Mouse (Mus musculus) neural tube, embryonic 15.5 days (tissue): ENCODE data around the gene Sin3b. TPM values are rescaled to one million over a fixed set of nuclear protein-coding genes. Genes with fewer than 3 reads are reported as not detected.

ENCODE experiments used
- ATAC-seq: fragments of 200-750 bp; cut with Nextera tagmentation; 2 replicates; pipeline ENCODE4 v1.8.0; 2017; ENCODE audit warnings: mild to moderate bottlenecking, moderate TSS enrichment, moderate library complexity; ENCODE audit not compliant: low FRiP score
- H3K27ac ChIP-seq: fragments of 300-500 bp; sonication (generic); replicated peaks from 2 replicates; pipeline ENCODE4 v1.5.1; 2015; ENCODE audit warnings: mild to moderate bottlenecking, inconsistent platforms
- H3K27me3 ChIP-seq: fragments of 300-500 bp; sonication (generic); replicated peaks from 2 replicates; pipeline ENCODE4 v1.6.1; 2015; ENCODE audit warnings: inconsistent platforms
- H3K36me3 ChIP-seq: fragments of 300-500 bp; sonication (generic); 2 replicates; pipeline ENCODE4 v1.6.1; 2015; ENCODE audit warnings: inconsistent platforms
- H3K4me1 ChIP-seq: fragments of 300-500 bp; sonication (generic); 2 replicates; pipeline ENCODE4 v1.6.1; 2015; ENCODE audit warnings: inconsistent platforms
- H3K4me2 ChIP-seq: fragments of 300-500 bp; sonication (generic); 2 replicates; pipeline ENCODE4 v1.6.1; 2015; ENCODE audit warnings: inconsistent platforms, mild to moderate bottlenecking, moderate library complexity
- H3K4me3 ChIP-seq: fragments of 300-500 bp; sonication (generic); replicated peaks from 2 replicates; pipeline ENCODE4 v1.5.1; 2015; ENCODE audit warnings: mild to moderate bottlenecking, inconsistent platforms
- H3K9ac ChIP-seq: fragments of 300-500 bp; sonication (generic); replicated peaks from 2 replicates; pipeline ENCODE4 v1.6.1; 2015; ENCODE audit warnings: mild to moderate bottlenecking, inconsistent platforms
- H3K9me3 ChIP-seq: fragments of 300-500 bp; sonication (generic); replicated peaks from 2 replicates; pipeline ENCODE4 v1.6.1; 2016; ENCODE audit warnings: inconsistent platforms
- WGBS: fragments of 180-500 bp; shearing (Covaris S2); methylation state at CpG from one replicate; pipeline ENCODE4 v1.1.7; 2015; ENCODE audit warnings: mixed read lengths; 5-methylcytosine and 5-hydroxymethylcytosine counted together
- polyA plus RNA-seq: library from polyadenylated mRNA; unstranded; fragments of >200 nt; fragmentation: Nextera tagmentation; extraction: Ambion mirVana; gene quantifications from 2 replicates; pipeline ENCODE4 v1.2.1, GENCODE M21; 2015

The Sin3b gene
- polyA plus RNA-seq, 1 experiment from 2014 or later = 152 TPM

DNA sequence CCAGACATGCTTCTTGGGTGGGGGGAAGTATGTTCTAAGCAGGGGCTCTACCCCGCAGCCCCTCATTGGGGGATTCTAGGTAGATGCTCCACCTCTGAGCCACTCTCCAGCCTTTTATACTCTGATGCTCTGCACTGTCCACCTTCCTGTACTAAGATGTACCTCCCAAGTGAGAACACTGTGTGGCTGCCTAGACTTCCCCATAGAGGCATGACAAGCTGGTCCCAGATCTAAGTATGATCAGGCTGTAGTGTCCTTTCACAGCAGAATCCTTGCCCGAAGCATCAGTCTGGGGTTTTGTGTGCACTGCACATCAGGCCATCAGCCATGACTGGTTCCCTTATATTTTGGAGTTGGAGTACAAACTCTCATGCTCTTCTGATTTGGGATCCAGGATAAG, 32.9 kb downstream of the Sin3b start:
- 96% methylated on average over 2 of the region's 2 CpGs for WGBS
- H3K9ac ChIP-seq = no peak overlapping the region
- H3K4me1 ChIP-seq = no peaks in the 10 kb centered on the region
- no peak overlapping the region for H3K4me3 ChIP-seq
- H3K4me2 ChIP-seq = no peak overlapping the region
- H3K36me3 ChIP-seq = peaks cover 80% of the 10 kb centered on the region
- no peaks in the 10 kb centered on the region for H3K27me3 ChIP-seq
- H3K9me3 ChIP-seq = no peaks in the 10 kb centered on the region
- H3K27ac ChIP-seq = no peak overlapping the region
- no peak for ATAC-seq

DNA sequence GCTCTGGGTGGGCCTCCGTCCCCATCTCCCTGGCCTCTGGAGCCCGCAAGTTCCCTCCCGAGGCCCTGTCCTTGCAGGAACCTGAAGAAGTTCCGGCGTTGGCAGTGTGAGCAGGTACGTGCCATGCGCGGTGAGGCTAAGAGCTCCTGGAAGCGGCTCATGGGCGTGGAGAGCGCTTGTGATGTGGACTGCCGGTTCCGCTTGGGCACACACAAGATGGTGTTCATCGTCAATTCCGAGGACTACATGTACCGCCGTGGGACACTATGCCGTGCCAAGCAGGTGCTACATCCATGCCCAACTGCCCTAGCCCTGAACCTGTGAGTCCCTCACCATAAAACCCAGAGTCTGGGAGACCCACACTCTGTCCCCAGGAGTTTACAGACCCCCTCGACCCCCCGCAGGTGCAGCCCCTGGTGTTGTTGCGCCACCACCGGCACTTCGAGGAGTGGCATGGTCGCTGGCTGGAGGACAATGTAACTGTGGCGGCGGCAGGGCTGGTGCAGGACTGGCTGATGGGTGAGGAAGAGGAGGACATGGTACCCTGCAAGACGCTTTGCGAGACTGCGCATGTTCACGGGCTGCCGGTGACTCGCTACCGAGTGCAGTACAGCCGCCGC, 33.8 kb downstream of the Sin3b start:
- Histone ChIP-seq H3K4me1 (no peaks in the 10 kb centered on the region), H3K36me3 (peaks cover 72% of the 10 kb centered on the region), H3K4me3 (no peak overlapping the region), H3K27ac (no peak overlapping the region), H3K4me2 (no peak overlapping the region), H3K9me3 (no peaks in the 10 kb centered on the region), H3K9ac (no peak overlapping the region), H3K27me3 (no peaks in the 10 kb centered on the region)
- WGBS = 98% methylated on average over 35 of the region's 35 CpGs
- no peak for ATAC-seq

DNA sequence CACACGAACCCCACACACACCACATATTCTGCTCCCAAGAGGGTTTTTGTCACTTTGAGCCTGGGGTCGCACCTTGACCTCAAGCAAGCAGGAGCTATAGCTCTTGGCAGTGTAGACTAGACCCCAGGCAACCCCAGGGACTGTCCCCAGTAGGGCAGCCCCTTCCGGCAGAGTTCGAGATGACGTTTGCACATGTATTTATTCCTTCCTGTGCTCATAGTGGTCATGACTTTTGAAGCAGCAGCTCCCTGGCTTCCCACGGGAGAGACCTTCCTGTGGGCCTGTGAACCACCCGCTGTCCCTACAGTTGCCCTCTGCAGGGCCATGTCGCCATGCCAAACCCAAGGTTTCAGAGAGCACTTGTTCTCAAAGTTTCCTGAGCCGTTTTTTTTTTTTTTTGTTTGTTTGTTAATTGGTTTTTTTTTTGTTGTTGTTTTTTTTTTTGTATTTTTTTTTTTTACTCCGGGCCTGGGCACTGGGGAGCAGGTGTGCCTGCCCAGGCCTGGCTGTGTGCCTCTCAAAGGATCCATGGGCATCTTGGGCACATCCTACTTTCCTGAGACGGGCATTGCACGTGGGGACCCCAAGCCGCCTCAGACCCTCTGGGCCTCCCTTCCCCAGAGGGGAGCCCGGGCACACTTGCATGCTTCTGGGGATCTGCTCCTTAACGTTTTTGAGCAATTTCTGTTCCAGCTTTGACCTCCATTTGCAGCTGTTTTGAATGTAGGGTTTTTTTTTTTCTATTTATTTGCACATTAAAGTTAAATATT, 34.5 kb downstream of the Sin3b start:
- Histone ChIP-seq H3K9me3 (no peaks in the 10 kb centered on the region), H3K4me3 (no peak overlapping the region), H3K9ac (no peak overlapping the region), H3K4me2 (no peak overlapping the region), H3K27me3 (no peaks in the 10 kb centered on the region), H3K36me3 (peaks cover 65% of the 10 kb centered on the region), H3K4me1 (no peaks in the 10 kb centered on the region), H3K27ac (no peak overlapping the region)
- no peak for ATAC-seq
- WGBS = 92% methylated on average over 15 of the region's 15 CpGs

DNA sequence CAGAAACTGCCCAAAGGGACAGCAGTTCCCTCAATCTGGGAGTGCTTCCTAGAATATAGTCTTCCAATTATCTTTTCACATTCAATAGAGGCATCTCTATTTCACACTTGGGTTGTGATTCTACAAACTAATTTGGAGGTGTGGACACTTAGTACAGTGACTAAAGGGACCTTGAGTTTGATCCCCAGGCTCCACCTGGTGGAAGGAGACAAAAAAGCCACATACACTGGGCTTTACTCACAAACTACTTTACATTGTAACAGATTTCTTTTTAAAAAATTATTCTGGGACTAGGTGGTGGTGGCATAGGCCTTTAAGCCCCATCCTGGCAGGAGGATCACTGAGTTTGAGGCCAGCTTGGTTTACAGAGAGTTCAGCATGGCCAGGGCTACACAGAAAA, 35.2 kb downstream of the Sin3b start:
- Histone ChIP-seq H3K36me3 (peaks cover 58% of the 10 kb centered on the region), H3K4me2 (no peak overlapping the region), H3K4me3 (no peak overlapping the region), H3K27ac (no peak overlapping the region), H3K27me3 (no peaks in the 10 kb centered on the region), H3K4me1 (no peaks in the 10 kb centered on the region), H3K9me3 (no peaks in the 10 kb centered on the region), H3K9ac (no peak overlapping the region)
- no peak for ATAC-seq

DNA sequence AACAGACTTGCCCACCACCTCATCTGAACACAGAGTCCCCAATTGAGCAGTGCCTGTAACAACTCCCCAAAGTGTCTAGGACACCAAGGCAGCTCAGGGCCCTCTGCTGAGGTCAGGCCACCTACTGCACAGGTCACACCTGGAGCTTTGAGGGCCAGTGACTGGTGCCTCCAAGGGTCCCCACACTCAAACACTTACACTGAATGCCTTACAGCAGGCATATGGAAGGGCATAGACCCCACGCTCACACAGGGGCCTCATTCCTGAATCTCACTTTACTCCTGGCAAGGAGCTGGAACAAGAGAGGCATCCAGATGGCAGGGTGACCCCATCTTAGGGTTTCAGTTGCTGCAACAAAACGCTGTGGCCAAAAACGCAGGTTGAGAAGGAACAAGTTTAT, 37.1 kb downstream of the Sin3b start:
- WGBS = 96% methylated on average over 3 of the region's 3 CpGs
- H3K9ac ChIP-seq = no peak overlapping the region

DNA sequence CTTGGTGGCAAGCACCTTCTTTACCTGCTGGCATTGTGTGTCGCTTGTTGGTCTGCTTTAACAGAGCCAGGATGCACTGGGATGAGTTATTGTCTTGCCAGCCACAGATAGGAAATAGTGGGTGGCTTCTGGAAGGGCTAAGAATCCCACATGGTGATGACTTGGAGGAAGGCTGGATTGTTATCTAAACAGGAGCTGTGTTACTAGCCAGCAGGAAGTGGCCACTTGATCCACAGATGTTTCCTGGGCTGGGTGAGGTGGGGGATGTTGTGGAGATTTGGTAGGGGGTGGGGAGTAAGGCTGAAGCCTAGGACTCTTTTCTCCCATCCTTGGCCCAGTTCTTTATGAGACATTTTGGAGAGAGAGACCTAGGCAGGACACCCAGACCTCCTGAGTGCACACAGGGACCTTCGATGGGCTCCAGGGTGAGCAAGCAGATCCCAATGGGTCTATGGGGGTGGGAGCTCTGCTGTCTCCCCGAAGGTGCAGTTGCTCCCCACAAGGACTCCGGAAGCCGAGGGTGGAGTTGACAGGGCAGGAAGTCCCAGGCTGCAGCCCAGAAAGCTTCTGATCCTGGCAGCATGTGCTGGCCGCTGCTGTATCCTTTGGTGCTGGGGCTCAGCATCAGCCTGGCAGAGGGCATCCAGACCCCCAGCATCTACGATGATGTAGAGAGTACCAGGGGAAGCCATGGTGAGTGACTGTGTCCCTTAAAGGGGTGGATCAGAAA, 38.4 kb downstream of the Sin3b start, which contains the start of gene F2rl3:
Gene F2rl3 (plus strand): TSS at position 559 of the 730 bp plus-strand sequence.
- Histone ChIP-seq H3K4me2 (no peak within 1 kb of the TSS), H3K4me3 (no peak within 1 kb of the TSS), H3K9ac (no peak within 1 kb of the TSS), H3K4me1 (no peaks in the 10 kb centered on the region), H3K27me3 (no peaks in the 10 kb centered on the region), H3K9me3 (no peaks in the 10 kb centered on the region), H3K27ac (no peak within 1 kb of the TSS), H3K36me3 (peaks cover 31% of the 10 kb centered on the region)
- WGBS = 86% methylated on average over 7 of the region's 7 CpGs
- no peak for ATAC-seq

More for the DNA sequence above, 37.1 kb downstream of the Sin3b start:
- Histone ChIP-seq H3K27me3 (no peaks in the 10 kb centered on the region), H3K4me2 (no peak overlapping the region), H3K9me3 (no peaks in the 10 kb centered on the region), H3K36me3 (peaks cover 44% of the 10 kb centered on the region), H3K4me3 (no peak overlapping the region), H3K27ac (no peak overlapping the region), H3K4me1 (no peaks in the 10 kb centered on the region)
- no peak for ATAC-seq

DNA sequence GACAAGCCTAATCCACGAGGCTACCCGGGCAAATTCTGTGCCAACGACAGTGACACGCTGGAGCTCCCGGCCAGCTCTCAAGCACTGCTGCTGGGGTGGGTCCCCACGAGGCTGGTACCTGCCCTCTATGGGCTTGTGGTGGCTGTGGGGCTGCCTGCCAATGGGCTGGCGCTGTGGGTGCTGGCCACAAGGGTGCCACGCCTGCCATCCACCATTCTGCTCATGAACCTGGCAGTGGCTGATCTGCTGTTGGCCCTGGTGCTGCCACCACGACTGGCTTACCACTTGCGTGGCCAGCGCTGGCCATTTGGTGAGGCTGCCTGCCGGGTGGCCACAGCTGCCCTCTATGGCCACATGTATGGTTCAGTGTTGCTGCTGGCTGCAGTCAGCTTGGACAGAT, 39.2 kb downstream of the Sin3b start:
- Histone ChIP-seq H3K4me3 (no peak overlapping the region), H3K27ac (no peak overlapping the region), H3K9ac (no peak overlapping the region), H3K4me2 (no peak overlapping the region), H3K4me1 (no peaks in the 10 kb centered on the region), H3K9me3 (no peaks in the 10 kb centered on the region), H3K36me3 (peaks cover 23% of the 10 kb centered on the region), H3K27me3 (no peaks in the 10 kb centered on the region)
- no peak for ATAC-seq
- 88% methylated on average over 12 of the region's 12 CpGs for WGBS

DNA sequence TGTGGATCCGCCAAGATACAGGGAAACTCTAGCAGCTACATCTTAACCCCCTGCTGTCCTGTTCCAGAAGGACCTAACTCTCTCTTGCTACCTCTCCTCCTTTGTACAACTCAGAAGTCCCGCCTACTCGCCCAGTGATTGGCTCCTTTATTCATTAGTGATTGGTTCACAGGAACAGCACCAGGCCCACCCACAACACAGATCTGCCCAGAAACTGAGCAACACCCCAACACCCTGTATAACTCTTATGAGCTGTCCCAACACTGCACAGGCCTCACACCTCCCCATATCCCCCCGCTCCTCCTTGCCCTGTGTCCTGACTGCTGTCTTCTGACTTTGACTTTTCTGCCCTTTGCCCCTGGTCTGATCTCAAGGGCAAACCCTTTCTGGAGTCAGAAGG, 42.6 kb downstream of the Sin3b start:
- no peak overlapping the region for H3K4me3 ChIP-seq
- no peak overlapping the region for H3K27ac ChIP-seq
- H3K9me3 ChIP-seq = no peaks in the 10 kb centered on the region
- no peaks in the 10 kb centered on the region for H3K27me3 ChIP-seq
- WGBS = 79% methylated on average over 4 of the region's 4 CpGs
- H3K4me1 ChIP-seq = no peaks in the 10 kb centered on the region
- no peak overlapping the region for H3K9ac ChIP-seq
- no peak for ATAC-seq
- H3K36me3 ChIP-seq = no peaks in the 10 kb centered on the region
- H3K4me2 ChIP-seq = no peak overlapping the region

DNA sequence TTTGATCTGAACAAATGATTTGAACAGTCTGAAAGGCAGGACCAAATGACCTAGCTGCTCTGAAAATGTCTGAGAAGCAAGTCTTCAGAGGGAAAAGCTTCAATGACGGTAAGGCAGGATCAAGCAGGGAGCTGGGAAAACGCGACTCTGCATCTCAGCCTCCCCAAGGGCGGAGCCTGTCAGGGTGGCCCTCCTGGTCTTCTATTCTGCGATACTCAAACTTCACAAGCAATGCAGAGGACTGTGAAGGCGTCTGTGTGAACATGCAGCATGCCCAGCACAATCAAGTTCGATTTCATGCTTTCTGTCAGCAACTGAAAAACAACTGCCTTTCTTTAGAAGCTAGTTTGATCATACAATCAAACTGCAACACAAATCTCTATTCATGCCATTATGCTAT, 43.7 kb downstream of the Sin3b start:
- H3K9ac ChIP-seq = no peak overlapping the region
- H3K4me2 ChIP-seq = no peak overlapping the region
- no peaks in the 10 kb centered on the region for H3K27me3 ChIP-seq
- no peak overlapping the region for H3K27ac ChIP-seq
- no peak for ATAC-seq
- H3K9me3 ChIP-seq = no peaks in the 10 kb centered on the region
- no peak overlapping the region for H3K4me3 ChIP-seq
- no peaks in the 10 kb centered on the region for H3K4me1 ChIP-seq
- WGBS = 30% methylated on average over 7 of the region's 7 CpGs
- no peaks in the 10 kb centered on the region for H3K36me3 ChIP-seq

DNA sequence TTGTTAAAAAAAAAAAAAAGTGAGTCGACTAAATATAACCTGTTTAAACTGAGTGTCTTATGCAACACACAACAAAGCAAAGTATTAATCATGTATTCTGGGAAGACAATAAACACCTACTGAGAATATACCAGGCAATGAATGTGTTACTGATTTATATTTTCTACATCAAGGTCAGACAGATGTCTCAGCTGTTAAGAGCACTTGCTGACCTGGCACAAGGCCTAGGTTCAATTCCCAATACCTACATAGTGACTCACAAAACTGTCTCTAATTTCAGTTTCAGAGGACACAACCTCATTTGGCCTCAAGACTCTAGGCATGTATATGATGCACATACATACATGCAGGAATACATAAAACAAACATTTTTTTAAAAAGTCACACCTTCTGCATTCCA, 54.7 kb downstream of the Sin3b start:
- H3K36me3 ChIP-seq = no peaks in the 10 kb centered on the region
- no peaks in the 10 kb centered on the region for H3K4me1 ChIP-seq
- no peaks in the 10 kb centered on the region for H3K9me3 ChIP-seq
- H3K9ac ChIP-seq = no peak overlapping the region
- H3K27me3 ChIP-seq = no peaks in the 10 kb centered on the region
- 91% methylated on average over 1 of the region's 1 CpGs for WGBS
- H3K4me2 ChIP-seq = no peak overlapping the region
- no peak for ATAC-seq
- no peak overlapping the region for H3K4me3 ChIP-seq
- no peak overlapping the region for H3K27ac ChIP-seq

DNA sequence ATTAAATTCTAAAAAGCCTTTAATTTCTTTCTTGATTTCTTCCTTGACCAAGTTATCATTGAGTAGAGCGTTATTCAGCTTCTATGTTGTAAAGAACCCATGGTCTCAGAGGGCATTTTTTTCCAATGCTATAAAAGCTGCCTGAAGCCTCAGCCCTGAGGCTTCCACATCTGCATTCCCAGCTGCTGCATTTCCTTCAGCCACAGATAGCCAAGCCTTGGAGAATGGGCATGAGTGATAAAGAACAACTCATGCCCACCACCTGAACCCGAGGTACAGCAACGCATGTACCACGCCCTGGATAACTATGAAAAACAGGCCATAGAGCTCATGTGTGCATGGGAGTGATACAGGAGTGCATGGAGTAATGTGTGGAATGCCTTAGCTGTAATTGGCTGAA, 57.6 kb downstream of the Sin3b start:
- H3K36me3 ChIP-seq = no peaks in the 10 kb centered on the region
- H3K4me2 ChIP-seq = no peak overlapping the region
- no peaks in the 10 kb centered on the region for H3K4me1 ChIP-seq
- no peak overlapping the region for H3K27ac ChIP-seq
- no peaks in the 10 kb centered on the region for H3K27me3 ChIP-seq
- WGBS = 93% methylated on average over 4 of the region's 4 CpGs
- H3K9ac ChIP-seq = no peak overlapping the region
- no peak for ATAC-seq
- H3K9me3 ChIP-seq = no peaks in the 10 kb centered on the region
- no peak overlapping the region for H3K4me3 ChIP-seq

DNA sequence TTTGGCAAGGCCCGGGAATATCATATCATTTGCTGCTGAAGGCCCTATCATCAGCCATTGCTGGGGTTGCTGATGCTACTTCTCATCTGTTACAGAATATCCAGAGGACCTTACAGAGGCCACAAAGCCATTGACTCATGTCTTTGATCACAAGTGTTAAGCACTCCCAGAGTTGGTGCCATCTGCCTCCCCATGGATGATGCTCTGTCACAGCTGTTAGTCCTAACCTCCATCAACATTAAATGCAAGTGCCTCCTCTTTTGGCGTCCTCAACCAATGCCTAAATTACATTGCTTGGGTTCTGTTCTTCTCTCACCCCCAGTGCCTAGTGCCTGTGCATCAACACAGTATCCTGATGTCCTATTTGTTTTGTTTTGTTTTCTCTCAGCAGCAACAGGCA, 78.5 kb downstream of the Sin3b start:
- 83% methylated on average over 2 of the region's 2 CpGs for WGBS
- no peaks in the 10 kb centered on the region for H3K27me3 ChIP-seq

More for the DNA sequence above, 78.5 kb downstream of the Sin3b start:
- H3K9me3 ChIP-seq = no peaks in the 10 kb centered on the region
- no peak for ATAC-seq
- H3K4me2 ChIP-seq = no peak overlapping the region
- H3K36me3 ChIP-seq = no peaks in the 10 kb centered on the region
- H3K27ac ChIP-seq = no peak overlapping the region
- H3K9ac ChIP-seq = no peak overlapping the region
- no peak overlapping the region for H3K4me3 ChIP-seq
- H3K4me1 ChIP-seq = no peaks in the 10 kb centered on the region
